Mouse (Mus musculus): Measurements from ENCODE around the gene Chst11. TPM values are rescaled to one million over a fixed set of nuclear protein-coding genes. Genes with fewer than 3 reads are reported as not detected.

Chst11 gene
- polyA plus RNA-seq, 1 experiment from 2014 or later = 1.4 TPM

DNA sequence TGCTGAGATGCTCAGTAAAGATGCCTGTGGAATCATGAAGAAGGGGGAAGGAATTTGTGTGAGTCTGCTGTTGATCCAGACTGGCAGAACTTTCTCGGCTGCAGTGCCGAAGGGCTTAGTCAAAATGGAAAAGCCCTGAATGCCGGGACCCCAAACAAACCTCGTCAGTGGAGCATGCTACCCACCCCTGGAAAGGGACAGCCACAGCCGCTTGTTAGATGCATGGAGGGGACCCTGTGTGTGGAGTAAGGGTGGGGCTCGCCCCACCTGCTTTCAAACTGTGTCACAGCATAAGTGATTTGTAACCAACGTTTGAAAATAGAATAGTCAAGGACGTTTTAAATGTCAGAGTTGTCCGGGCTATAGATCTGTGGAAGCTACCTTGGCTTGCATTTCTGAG lies 181.0 kb downstream of the Chst11 start:
- DNase-seq (ENCODE audit: low spot score) = no peak
- H3K4me1 ChIP-seq (replicated peaks) = peaks cover 34% of the 10 kb centered on the region
- H3K27ac ChIP-seq = no peak overlapping the region
- no peaks in the 10 kb centered on the region for H3K27me3 ChIP-seq (ENCODE audit: insufficient read depth, poor library complexity, severe bottlenecking)
- 82% methylated on average over 9 of the region's 9 CpGs for WGBS
- H3K9me3 ChIP-seq = no peaks in the 10 kb centered on the region
- H3K4me3 ChIP-seq = no peak overlapping the region
- no peaks in the 10 kb centered on the region for H3K36me3 ChIP-seq

DNA sequence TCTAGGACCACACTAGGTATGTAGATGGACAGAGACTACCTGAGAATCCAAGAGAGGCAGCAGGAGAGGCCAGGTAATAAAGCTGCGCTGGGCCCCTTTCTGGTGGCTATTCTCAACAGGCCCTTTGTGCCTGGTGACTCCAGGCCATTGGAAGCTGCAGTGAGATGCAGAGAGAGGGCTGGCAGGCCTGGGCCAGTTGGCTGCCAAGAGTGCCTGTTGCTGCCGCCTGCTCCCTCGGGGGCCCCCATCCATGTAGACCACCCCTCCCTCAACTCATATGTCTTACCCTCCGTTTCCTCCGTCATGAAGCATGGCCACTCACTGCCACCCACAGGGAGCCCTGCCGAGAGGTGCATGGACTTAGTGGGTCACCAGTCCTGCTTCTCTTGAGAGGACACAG lies 182.2 kb downstream of the Chst11 start:
- 92% methylated on average over 6 of the region's 6 CpGs for WGBS
- Histone ChIP-seq H3K4me1 (replicated peaks) (peaks cover 22% of the 10 kb centered on the region), H3K27ac (no peak overlapping the region), H3K9me3 (no peaks in the 10 kb centered on the region), H3K36me3 (no peaks in the 10 kb centered on the region), H3K4me3 (no peak overlapping the region), H3K27me3 (ENCODE audit: insufficient read depth, poor library complexity, severe bottlenecking) (no peaks in the 10 kb centered on the region)
- DNase-seq (ENCODE audit: low spot score) = no peak

DNA sequence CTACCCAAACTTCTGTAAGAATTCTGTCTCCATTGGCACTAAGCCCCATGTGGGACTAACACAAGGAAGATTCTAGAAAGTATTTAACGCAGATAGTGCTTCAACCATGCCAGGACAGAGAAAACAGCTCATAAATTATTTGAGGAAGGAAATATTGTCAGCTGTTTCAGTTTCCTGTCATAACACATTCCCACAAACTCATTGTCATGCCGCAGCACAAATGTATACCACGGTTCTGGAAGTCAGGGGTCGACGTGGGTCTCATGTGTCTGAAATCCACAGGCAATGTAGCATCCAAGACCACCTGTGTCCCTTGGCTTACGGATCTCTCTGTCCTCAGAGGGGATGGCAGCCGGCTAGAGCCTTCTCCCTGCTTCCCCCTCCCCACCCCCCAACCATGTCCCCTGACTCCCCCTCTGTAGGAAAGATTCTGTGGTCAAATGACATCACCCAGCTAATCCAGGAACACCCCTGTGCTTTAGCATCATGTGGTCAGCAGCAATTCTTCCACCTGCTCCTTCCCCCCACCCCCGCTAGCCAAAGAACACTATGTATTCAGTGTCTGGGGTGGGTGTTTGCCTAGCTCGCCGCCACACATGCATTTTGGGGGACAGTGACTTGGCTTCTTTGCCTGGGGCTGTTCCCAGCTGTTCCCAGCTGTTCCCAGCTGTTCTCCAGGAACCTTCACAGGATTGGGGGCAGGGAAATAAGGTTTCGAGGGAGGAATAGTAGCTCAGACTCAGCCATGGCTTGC lies 183.2 kb downstream of the Chst11 start:
- no peak for DNase-seq (ENCODE audit: low spot score)
- Histone ChIP-seq H3K27me3 (ENCODE audit: insufficient read depth, poor library complexity, severe bottlenecking) (no peaks in the 10 kb centered on the region), H3K36me3 (no peaks in the 10 kb centered on the region), H3K4me3 (no peak overlapping the region), H3K27ac (no peak overlapping the region), H3K9me3 (no peaks in the 10 kb centered on the region), H3K4me1 (replicated peaks) (peaks cover 17% of the 10 kb centered on the region)
- 84% methylated on average over 11 of the region's 11 CpGs for WGBS

DNA sequence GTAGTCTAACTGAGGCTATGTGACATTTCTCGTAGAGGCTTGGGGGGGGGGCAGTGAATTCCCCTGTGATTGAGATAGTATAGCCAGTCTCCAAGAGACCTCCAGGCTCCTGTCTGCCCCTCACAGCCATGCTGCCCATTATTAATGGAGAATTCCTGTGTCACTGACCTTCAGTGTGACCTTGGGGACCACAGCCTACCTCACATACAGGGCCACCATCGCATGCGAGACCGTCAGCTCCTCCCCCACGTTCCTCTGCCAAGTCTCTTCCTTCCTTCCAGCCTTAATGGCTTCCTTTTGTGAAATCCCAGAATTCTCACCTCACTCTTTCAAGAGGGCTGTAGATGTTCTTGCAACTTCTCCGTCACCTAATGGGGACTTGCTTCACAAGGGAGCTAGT lies 184.3 kb downstream of the Chst11 start:
- H3K36me3 ChIP-seq = no peaks in the 10 kb centered on the region
- no peaks in the 10 kb centered on the region for H3K27me3 ChIP-seq (ENCODE audit: insufficient read depth, poor library complexity, severe bottlenecking)
- H3K27ac ChIP-seq = no peak overlapping the region
- 85% methylated on average over 6 of the region's 6 CpGs for WGBS
- H3K4me1 ChIP-seq (replicated peaks) = peaks cover 14% of the 10 kb centered on the region
- H3K4me3 ChIP-seq = no peak overlapping the region
- no peaks in the 10 kb centered on the region for H3K9me3 ChIP-seq
- no peak for DNase-seq (ENCODE audit: low spot score)

DNA sequence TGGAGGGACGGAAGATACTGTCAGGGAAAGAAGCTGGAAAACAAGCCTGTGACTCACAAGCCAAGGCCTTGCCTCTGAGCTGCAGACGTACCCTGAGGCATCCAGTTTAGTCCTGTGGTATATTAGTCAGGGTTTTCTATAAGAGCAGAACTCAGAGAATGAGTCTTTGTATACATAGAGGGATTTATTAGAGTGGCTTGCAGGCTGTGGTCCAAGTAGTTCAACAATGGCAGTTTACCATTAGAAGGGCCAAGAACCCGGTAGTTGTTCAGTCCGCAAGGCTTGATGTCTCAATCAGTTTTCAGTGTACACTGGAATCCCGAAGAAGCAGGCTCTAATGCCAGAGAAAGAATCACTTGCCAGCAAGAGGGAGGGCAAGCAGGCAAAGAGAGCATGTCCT lies 192.9 kb downstream of the Chst11 start:
- no peak overlapping the region for H3K4me3 ChIP-seq
- H3K27ac ChIP-seq = no peak overlapping the region
- 86% methylated on average over 5 of the region's 5 CpGs for WGBS
- DNase-seq (ENCODE audit: low spot score) = no peak
- no peaks in the 10 kb centered on the region for H3K27me3 ChIP-seq (ENCODE audit: insufficient read depth, poor library complexity, severe bottlenecking)
- no peaks in the 10 kb centered on the region for H3K36me3 ChIP-seq
- peaks cover 6% of the 10 kb centered on the region; the same call in 1 of the 2 replicates for H3K9me3 ChIP-seq
- peaks cover 19% of the 10 kb centered on the region for H3K4me1 ChIP-seq (replicated peaks)

DNA sequence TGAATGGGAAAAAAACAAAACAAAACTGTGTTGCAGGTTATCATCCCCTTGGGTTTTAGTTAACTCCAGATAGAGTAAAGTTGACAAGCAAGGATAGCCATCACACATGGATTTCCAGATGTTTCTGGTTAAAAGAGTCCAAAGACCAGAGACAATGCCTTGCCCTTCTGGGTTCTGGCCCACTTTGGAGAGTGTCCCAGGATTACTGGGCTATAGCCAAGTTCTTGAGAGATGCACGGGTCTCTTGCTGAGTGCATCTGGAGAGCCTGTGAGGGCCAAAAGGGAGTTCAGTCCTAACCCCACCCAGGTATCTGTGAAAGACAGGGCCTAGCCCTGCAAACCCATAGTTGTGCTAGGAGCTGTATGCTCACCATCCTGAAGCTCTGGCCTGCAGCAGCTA lies 193.4 kb downstream of the Chst11 start:
- Histone ChIP-seq H3K27me3 (ENCODE audit: insufficient read depth, poor library complexity, severe bottlenecking) (no peaks in the 10 kb centered on the region), H3K9me3 (peaks cover 6% of the 10 kb centered on the region; the same call in 1 of the 2 replicates), H3K4me3 (no peak overlapping the region), H3K27ac (no peak overlapping the region), H3K36me3 (no peaks in the 10 kb centered on the region), H3K4me1 (replicated peaks) (peaks cover 19% of the 10 kb centered on the region)
- no peak for DNase-seq (ENCODE audit: low spot score)
- 68% methylated on average over 1 of the region's 1 CpGs for WGBS

DNA sequence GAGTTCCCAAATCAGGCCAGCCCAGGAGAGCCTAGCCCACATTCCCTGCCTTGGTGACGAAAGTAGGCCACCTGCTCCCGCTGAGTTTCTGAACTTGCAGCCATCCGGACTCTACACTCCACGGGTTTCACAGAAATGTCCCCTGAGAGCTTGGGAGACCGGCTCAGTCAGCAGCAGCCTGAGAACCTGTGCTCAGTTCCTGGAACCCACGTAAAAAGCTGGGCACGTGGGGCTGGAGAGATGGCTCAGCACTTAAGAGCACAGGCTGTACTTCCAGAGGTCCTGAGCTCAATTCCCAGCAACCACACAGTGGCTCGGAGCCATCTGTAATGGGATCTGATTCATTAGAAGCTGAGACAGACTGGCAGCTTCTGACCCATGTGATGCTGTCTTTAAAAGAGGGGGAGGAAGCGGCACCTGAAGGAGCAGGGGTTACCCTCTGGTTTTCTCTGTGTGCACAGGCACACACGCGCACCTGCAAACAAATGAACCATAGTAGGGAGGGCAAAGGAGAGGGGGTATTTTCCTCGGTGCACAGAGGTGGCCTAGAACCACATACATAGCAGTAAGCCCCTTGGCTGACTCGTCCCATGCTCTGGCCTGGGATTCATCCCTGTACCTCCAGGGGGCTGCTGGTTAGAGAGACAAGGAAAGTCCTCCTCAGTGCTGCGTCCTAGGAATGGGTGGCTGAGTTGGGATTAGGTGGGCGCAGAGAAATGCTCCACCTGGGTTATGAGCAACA lies 196.7 kb downstream of the Chst11 start:
- DNase-seq (ENCODE audit: low spot score) = no peak

DNA sequence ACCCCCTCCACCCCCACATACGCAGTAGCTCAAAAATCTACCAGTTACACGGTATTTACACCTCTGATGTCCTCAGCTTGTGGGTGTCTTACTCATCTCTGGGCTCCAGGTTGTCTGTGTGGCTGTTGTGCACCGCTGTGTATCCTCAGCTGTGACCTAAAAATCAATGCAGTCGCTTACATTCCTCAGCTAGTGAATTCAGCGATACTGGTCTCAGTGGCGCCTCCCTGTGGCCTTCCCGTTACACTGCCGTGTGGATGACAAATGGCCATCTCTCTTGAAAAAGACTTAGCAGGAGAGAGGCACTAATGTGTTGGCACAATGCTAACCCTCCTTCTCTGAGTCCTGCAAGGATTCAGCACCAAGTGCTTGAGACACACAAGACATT lies 197.3 kb downstream of the Chst11 start:
- peaks cover 36% of the 10 kb centered on the region for H3K4me1 ChIP-seq (replicated peaks)
- H3K27me3 ChIP-seq (ENCODE audit: insufficient read depth, poor library complexity, severe bottlenecking) = no peaks in the 10 kb centered on the region
- no peaks in the 10 kb centered on the region for H3K36me3 ChIP-seq
- 31% methylated on average over 8 of the region's 8 CpGs for WGBS
- DNase-seq (ENCODE audit: low spot score) = peak; percentile 75
- no peak overlapping the region for H3K4me3 ChIP-seq
- peaks cover 6% of the 10 kb centered on the region; the same call in 1 of the 2 replicates for H3K9me3 ChIP-seq
- no peak overlapping the region for H3K27ac ChIP-seq

More for the DNA sequence above, 196.7 kb downstream of the Chst11 start:
- peaks cover 36% of the 10 kb centered on the region for H3K4me1 ChIP-seq (replicated peaks)
- no peaks in the 10 kb centered on the region for H3K36me3 ChIP-seq
- peaks cover 6% of the 10 kb centered on the region; the same call in 1 of the 2 replicates for H3K9me3 ChIP-seq
- H3K27ac ChIP-seq = no peak overlapping the region
- no peak overlapping the region for H3K4me3 ChIP-seq
- WGBS = 71% methylated on average over 15 of the region's 15 CpGs
- H3K27me3 ChIP-seq (ENCODE audit: insufficient read depth, poor library complexity, severe bottlenecking) = no peaks in the 10 kb centered on the region

DNA sequence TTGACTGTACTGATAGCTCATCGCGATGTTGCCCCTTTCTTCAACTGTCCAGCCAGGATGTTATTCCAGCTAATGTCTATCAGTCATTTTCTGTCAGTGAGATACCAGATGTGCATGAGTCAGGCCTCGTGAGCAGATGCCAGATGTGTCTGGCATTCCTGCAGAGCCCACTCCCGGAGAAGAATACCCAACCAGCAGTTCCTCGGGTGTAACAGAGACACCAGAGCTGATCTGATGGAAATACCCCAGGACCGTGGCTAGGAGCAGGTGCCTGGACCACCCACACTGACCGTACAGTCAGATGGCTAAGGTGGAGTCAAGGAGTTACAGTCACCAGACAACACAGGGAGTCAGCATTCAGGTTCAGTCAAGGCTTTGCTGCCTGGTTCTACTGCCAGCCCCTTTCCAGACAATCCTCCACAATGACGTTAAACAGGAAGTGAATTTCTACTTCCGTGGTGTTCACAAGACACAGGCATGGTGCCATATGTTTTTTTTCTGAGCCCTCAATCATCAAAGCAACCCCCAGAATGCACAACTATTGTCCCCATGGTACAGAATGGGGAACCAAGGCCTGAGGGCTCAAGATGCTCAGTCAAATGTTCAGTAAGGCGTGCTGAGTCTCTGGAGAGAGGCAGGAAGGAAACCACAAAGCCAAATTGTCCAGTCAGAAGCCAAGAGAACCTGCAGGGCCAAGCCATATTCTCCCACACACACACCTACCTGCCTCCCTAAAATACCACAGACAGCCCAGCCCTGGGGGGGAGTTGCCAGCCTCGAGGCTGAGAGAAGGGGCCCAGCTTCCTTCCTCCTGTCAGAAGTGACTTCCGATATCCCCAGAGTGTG lies 198.6 kb downstream of the Chst11 start:
- Histone ChIP-seq H3K4me3 (no peak overlapping the region), H3K27me3 (ENCODE audit: insufficient read depth, poor library complexity, severe bottlenecking) (no peaks in the 10 kb centered on the region), H3K36me3 (no peaks in the 10 kb centered on the region), H3K27ac (no peak overlapping the region), H3K4me1 (replicated peaks) (peaks cover 36% of the 10 kb centered on the region), H3K9me3 (peaks cover 6% of the 10 kb centered on the region; the same call in 1 of the 2 replicates)
- 76% methylated on average over 12 of the region's 12 CpGs for WGBS
- DNase-seq (ENCODE audit: low spot score) = no peak

DNA sequence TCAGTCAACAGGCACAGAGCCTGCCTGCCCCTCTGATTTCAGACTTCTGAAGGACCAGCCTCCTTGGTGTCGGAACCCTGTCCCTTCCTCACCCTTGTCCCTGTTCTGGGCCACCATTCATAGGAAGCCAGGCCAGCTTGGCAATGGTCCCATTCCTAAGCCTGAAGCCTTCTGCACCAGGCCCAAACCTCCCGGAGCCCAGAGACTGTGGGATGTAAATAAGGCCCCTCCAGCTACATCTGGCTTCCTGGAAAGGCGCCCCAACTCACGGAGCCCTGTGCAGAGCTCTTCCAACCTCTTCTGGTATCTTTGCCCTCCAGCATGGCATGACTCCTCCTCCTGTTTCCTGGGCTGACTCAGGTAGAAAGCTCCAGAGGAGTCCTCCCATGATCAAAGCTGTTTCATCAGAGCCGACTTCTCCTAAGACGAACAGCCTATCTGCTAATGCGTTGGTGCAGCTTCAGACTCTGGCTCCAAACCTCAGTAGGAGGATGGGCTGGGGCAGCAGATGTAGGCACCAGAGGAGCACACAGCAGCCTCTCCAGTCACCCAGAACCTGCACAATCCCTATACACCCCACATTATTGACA lies 199.3 kb downstream of the Chst11 start:
- Histone ChIP-seq H3K27me3 (ENCODE audit: insufficient read depth, poor library complexity, severe bottlenecking) (no peaks in the 10 kb centered on the region), H3K27ac (0 out of 2 replicates have a peak overlapping the region, but pooled peaks have one; percentile 16), H3K4me3 (no peak overlapping the region), H3K4me1 (replicated peaks) (peaks cover 36% of the 10 kb centered on the region), H3K9me3 (peaks cover under 1% of the 10 kb centered on the region; the same call in 1 of the 2 replicates), H3K36me3 (no peaks in the 10 kb centered on the region)
- DNase-seq (ENCODE audit: low spot score) = no peak
- 84% methylated on average over 7 of the region's 7 CpGs for WGBS

DNA sequence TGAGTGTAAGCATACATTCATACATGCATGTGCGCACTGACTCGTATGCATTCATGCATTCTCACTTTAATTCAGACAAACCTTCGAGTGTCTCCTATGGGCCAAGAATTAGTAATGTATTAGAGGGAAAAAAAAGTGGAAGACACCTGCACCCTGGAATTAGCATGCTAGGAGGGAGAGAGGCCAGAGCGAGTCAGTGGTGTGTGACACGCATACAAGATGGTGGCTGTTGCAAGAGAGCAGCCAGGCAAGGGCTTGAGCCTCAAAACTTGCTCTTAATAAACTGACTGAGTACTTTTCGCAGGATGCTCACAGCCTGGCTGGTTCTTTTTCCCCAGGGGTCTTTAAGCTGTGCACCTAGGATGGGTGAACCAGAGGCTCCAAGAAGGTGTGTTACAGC lies 199.8 kb downstream of the Chst11 start:
- H3K36me3 ChIP-seq = no peaks in the 10 kb centered on the region
- H3K27ac ChIP-seq = no peak overlapping the region
- peaks cover 36% of the 10 kb centered on the region for H3K4me1 ChIP-seq (replicated peaks)
- H3K4me3 ChIP-seq = no peak overlapping the region
- DNase-seq (ENCODE audit: low spot score) = no peak
- WGBS = 90% methylated on average over 6 of the region's 6 CpGs
- H3K27me3 ChIP-seq (ENCODE audit: insufficient read depth, poor library complexity, severe bottlenecking) = no peaks in the 10 kb centered on the region
- no peaks in the 10 kb centered on the region for H3K9me3 ChIP-seq

DNA sequence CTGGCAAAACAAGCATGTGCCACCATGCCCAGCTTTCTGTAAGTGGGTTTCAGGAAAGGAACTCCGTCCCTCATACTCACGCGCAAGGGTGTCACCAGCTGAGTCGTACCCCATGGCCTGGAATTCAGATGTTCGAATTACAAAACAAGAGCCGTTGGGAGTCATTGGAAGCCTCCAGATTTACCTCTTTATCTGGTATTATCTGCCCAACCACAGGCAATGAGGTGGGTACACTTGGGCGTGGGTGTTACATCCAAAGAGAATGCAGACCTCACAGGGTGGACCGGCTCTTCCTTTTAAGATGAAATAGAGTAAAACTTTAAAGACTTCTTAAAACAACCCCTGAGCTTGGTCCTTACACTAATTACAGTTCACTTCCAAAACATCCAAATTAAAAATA lies 200.9 kb downstream of the Chst11 start:
- H3K36me3 ChIP-seq = peaks cover 9% of the 10 kb centered on the region
- H3K4me3 ChIP-seq = no peak overlapping the region
- H3K27ac ChIP-seq = no peak overlapping the region
- H3K4me1 ChIP-seq (replicated peaks) = peaks cover 34% of the 10 kb centered on the region
- no peak for DNase-seq (ENCODE audit: low spot score)
- no peaks in the 10 kb centered on the region for H3K27me3 ChIP-seq (ENCODE audit: insufficient read depth, poor library complexity, severe bottlenecking)
- no peaks in the 10 kb centered on the region for H3K9me3 ChIP-seq
- WGBS = 88% methylated on average over 8 of the region's 8 CpGs
